Mouse (Mus musculus): ENCODE data around the gene Serpina3k.
"Not testable (repeated sequence)": the region's sequence is repeated elsewhere in the genome, so short reads cannot be mapped to it uniquely, and the experiment has no call there.

The Serpina3k gene

GRCm38 (mm10) chr12:104338226-104338625 lies at the start of gene Serpina3k, which contains the start of gene Serpina3m:
Serpina3k (plus strand) TSS chr12:104338486.
Serpina3m (plus strand) TSS chr12:104338486.
- not testable (repeated sequence) for DNase-seq

- DNase-seq = no peak
Observed at GRCm38 (mm10) chr12:104289872-104290271, 48.4 kb upstream of the Serpina3k start.

- no peak for DNase-seq
Observed at GRCm38 (mm10) chr12:104293963-104294362, 44.3 kb upstream of the Serpina3k start.

GRCm38 (mm10) chr12:104298049-104298448 lies 40.2 kb upstream of the Serpina3k start:
- no peak for DNase-seq

- DNase-seq = no peak
Observed at GRCm38 (mm10) chr12:104305991-104306390, 32.3 kb upstream of the Serpina3k start.

- no peak for DNase-seq
Observed at GRCm38 (mm10) chr12:104314253-104314652, 24.0 kb upstream of the Serpina3k start, which contains the start of gene Serpina3j. Serpina3j (plus strand) TSS chr12:104314553.

- no peak for DNase-seq
Observed at GRCm38 (mm10) chr12:104322454-104322853, 15.8 kb upstream of the Serpina3k start.

- DNase-seq = no peak
Observed at GRCm38 (mm10) chr12:104331701-104332100, 6.6 kb upstream of the Serpina3k start.

GRCm38 (mm10) chr12:104336873-104337272 lies 1.4 kb upstream of the Serpina3k start:
- not testable (repeated sequence) for DNase-seq

GRCm38 (mm10) chr12:104338705-104339104 lies 419 bp downstream of the Serpina3k start:
- no peak for DNase-seq

- not testable (repeated sequence) for DNase-seq
Observed at GRCm38 (mm10) chr12:104342489-104342888, 4.2 kb downstream of the Serpina3k start.

- no peak for DNase-seq
Observed at GRCm38 (mm10) chr12:104345181-104345580, 6.9 kb downstream of the Serpina3k start.

GRCm38 (mm10) chr12:104345707-104346106 lies 7.4 kb downstream of the Serpina3k start:
- no peak for DNase-seq

- DNase-seq = no peak
Observed at GRCm38 (mm10) chr12:104347091-104347490, 8.8 kb downstream of the Serpina3k start.

- peak; percentile 7 for DNase-seq
Observed at GRCm38 (mm10) chr12:104351812-104352211, 13.5 kb downstream of the Serpina3k start.

GRCm38 (mm10) chr12:104356006-104356405 lies 17.7 kb downstream of the Serpina3k start:
- DNase-seq = no peak

GRCm38 (mm10) chr12:104369986-104370385 lies 31.7 kb downstream of the Serpina3k start:
- no peak for DNase-seq

GRCm38 (mm10) chr12:104377179-104377578 lies 38.9 kb downstream of the Serpina3k start:
- not testable (repeated sequence) for DNase-seq

GRCm38 (mm10) chr12:104378351-104378750 lies 40.1 kb downstream of the Serpina3k start:
- DNase-seq = not testable (repeated sequence)

- DNase-seq = not testable (repeated sequence)
Observed at GRCm38 (mm10) chr12:104378815-104379214, 40.5 kb downstream of the Serpina3k start.

- no peak for DNase-seq
Observed at GRCm38 (mm10) chr12:104379856-104380255, 41.6 kb downstream of the Serpina3k start.

- DNase-seq = not testable (repeated sequence)
Observed at GRCm38 (mm10) chr12:104381071-104381604, 42.9 kb downstream of the Serpina3k start.

GRCm38 (mm10) chr12:104385987-104386386 lies 47.7 kb downstream of the Serpina3k start:
- DNase-seq = not testable (repeated sequence)

GRCm38 (mm10) chr12:104386878-104387277 lies 48.6 kb downstream of the Serpina3k start:
- not testable (repeated sequence) for DNase-seq

- DNase-seq = no peak
Observed at GRCm38 (mm10) chr12:104388477-104388876, 50.2 kb downstream of the Serpina3k start.
